Mouse (Mus musculus): ENCODE results near the gene Zfp600.
"Not testable (repeated sequence)": the region's sequence is repeated elsewhere in the genome, so short reads cannot be mapped to it uniquely, and the experiment has no call there.

Zfp600 gene

DNA sequence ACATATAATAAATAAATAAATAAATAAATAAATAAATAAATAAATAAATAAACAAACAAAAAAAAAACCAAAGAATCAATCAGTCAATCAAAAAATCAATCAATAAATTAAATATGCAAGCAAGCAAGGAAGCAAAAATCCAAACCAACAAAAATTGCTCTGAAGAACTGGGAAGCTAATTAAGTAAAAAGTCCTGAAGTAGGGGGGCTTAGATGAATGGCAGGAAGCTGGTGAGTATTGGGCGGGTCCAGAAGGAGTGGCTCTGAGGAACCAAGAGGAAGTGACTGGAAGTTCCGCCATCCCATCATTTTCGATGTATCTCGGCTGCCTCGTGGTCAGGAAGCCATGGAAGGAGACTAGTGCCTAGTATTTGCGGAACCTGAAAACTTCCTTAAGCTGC is at the start of gene Zfp600:
TSS of gene Zfp600 (plus strand) at position 301 of the 400 bp plus-strand sequence.
- not testable (repeated sequence) for DNase-seq (ENCODE audit: low read depth, low spot score)

DNA sequence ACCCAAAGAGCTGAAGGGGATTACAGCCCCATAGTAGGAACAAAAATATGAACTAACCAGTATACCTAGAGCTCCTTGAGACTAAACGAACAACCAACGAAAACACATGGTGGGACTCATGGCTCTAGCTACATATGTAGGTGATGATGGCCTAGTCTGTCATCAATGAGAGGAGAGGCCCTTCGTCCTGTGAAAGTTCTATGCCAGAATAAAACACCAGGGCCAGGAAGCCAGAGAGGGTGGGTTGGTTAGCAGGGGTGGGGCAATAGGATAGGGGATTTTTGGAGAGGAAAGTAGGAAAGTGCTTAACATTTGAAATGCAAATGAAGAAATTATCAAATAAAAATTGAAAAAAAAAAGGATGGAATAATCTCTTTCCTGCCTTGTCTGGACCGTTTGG is 6.3 kb downstream of the Zfp600 start:
- DNase-seq (ENCODE audit: low read depth, low spot score), result not testable (repeated sequence)

GRCm38 (mm10) chr4:146167202-146167832 is 10.7 kb downstream of the Zfp600 start:
- peak; percentile 1 for DNase-seq (ENCODE audit: low read depth, low spot score)

DNA sequence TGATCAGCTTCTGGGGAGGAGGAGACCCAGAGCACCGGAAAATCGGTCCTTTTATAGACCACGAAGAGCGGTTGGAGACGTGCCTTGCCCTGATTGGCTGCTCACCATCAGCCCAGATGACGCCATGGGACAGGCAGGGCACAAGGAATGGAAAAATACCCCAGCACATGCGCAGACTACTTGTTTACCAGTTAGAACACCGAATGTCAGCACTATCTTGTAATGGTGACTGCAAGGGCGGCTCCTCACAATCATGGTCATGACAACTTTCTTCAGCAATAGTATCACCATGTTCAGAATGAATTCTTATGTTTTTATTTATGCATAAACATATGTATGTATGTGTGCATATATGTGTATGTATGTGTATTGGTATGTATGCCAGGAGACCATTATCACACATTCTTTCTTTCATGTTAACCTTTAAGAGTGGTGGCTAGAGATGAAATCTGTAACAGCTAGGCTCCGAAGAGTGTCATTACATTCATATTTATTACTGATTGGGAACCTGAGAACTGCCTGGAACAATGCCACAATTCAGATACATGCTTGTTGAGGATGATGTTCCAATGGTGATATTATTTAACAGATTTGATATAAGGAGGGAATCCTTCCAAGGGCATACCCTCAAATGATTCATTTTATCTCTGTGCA is 11.4 kb downstream of the Zfp600 start:
- peak; percentile 20 for DNase-seq (ENCODE audit: low read depth, low spot score)

- not testable (repeated sequence) for DNase-seq (ENCODE audit: low read depth, low spot score)
Observed at GRCm38 (mm10) chr4:146168730-146169215, 12.1 kb downstream of the Zfp600 start.

DNA sequence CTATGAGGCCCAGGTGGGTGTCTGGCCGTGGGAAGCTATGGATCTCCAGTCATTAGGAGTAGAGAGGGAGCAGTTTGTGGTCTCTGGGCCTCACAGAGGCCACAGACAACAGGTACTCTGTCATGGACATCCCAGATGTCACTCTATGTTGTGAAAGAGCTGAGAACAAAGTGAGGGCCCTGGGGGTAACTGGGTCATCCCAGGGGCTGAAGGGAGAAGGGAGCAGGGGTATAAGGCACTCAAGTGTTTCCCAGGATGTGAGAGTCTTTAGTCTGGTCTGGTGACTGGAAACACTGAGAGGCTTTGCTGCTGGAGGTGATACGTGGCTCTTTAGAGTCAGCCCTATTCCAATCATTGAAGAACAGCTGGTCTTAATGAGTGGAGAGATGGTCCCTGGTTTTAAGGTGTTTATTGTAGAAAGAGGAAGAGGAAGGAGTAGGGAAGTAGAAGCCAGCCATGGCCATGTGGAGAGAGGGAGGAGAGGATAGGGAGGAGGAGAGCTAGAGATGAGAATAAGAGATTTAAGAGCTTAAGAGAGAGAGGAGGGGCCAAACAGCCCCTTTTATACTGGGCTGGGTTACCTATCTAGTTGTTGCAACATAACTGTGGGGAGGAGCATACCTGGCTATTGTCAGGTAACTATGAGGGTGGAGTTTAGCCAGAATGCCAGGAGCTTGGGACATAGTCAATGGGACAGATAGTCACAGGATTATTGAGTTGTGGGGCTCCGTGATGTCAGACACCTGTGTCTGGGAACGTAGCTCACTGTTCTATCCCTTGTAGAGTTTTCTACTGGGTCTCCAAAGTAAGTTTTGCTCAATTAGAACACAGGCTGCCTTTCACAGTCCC is 17.0 kb downstream of the Zfp600 start:
- peak; percentile 3 for DNase-seq (ENCODE audit: low read depth, low spot score)

- DNase-seq (ENCODE audit: low read depth, low spot score), result not testable (repeated sequence)
Observed at GRCm38 (mm10) chr4:146204357-146204756, 47.7 kb downstream of the Zfp600 start.

- DNase-seq (ENCODE audit: low read depth, low spot score), result not testable (repeated sequence)
Observed at GRCm38 (mm10) chr4:146239252-146240244, 82.9 kb downstream of the Zfp600 start.

- DNase-seq (ENCODE audit: low read depth, low spot score), result not testable (repeated sequence)
Observed at GRCm38 (mm10) chr4:146242119-146242518, 85.5 kb downstream of the Zfp600 start.

Measured in 3T3-L1 (cell line).